Comparison of ENCODE assay signal across 8 mouse cellular contexts in genomic region chr14:34363490-34364253, GRCm38 (mm10). TPM values are rescaled to one million over a fixed set of nuclear protein-coding genes. Genes with fewer than 3 reads are reported as not detected.
A peak's percentile ranks its signal among the peaks of the same experiment; 100 is the strongest.
DNase-seq lines count a peak whose midpoint lies in the region; ATAC-seq lines count a peak whose summit lies in the region.

No protein-coding gene starts in this region.

- DNase-seq in Muller cell, postnatal 12 days (ENCODE audit: inconsistent ontology term), result peak; percentile 94
- DNase-seq in cerebellum, adult 18-20 months, result peak; percentile 69 to 70
- peak; percentile 22 to 33 for DNase-seq in layer of hippocampus, postnatal 14 days (ENCODE audit: low spot score in 2 of 2)
- peak; percentile 81 for DNase-seq in lung, postnatal 10 days
- DNase-seq in ovary, postnatal 36 days (ENCODE audit: low spot score), result peak; percentile 69
- peak; percentile 76 to 86 for DNase-seq in urinary bladder, postnatal 4 days (ENCODE audit: low spot score in 2 of 2)

- ATAC-seq in frontal cortex, adult (ENCODE audit: low TSS enrichment), result peak; percentile 92
- peak; percentile 68 to 79 for ATAC-seq in hematopoietic stem cell, adult 5-6 weeks (replicated peaks in 1 of 2; ENCODE audit: insufficient read depth in 1 of 2, low FRiP score in 2 of 2, low TSS enrichment in 1 of 2, low read depth in 1 of 2, poor library complexity in 2 of 2, severe bottlenecking in 2 of 2)

RNA-seq across cellular contexts. Expression of gene Fam25c, which starts 8.4 kb away (rescaled TPM):
- not detected in 2 replicates for total RNA-seq in hematopoietic stem cell, adult 5-6 weeks (2017)
- not detected for total RNA-seq in layer of hippocampus, postnatal 14 days (2021)

RNA-seq across cellular contexts. Expression of gene Sncg, which starts 10.9 kb away (rescaled TPM):
- not detected in 2 replicates for total RNA-seq in hematopoietic stem cell, adult 5-6 weeks (2017)
- 1 to 10 TPM; 2.1 to 4.4 TPM for total RNA-seq in layer of hippocampus, postnatal 14 days (2021)

RNA-seq across cellular contexts. Expression of gene Mmrn2, which starts 11.6 kb away (rescaled TPM):
- not detected in 2 replicates for total RNA-seq in hematopoietic stem cell, adult 5-6 weeks (2017)
- total RNA-seq in layer of hippocampus, postnatal 14 days (2021), result 1 to 10 TPM; 2.7 to 5.2 TPM

RNA-seq across cellular contexts. Expression of gene Glud1, which starts 53.1 kb away (rescaled TPM):
- 88.9 and 91.3 TPM in 2 replicates for total RNA-seq in hematopoietic stem cell, adult 5-6 weeks (2017)
- 100 to 1,000 TPM; 364 to 392 TPM for total RNA-seq in layer of hippocampus, postnatal 14 days (2021)

RNA-seq across cellular contexts. Expression of gene Shld2, which starts 53.4 kb away (rescaled TPM):
- total RNA-seq in hematopoietic stem cell, adult 5-6 weeks (2017), result 17.9 and 24.0 TPM in 2 replicates
- 10 to 100 TPM in 1 of 2 experiments, 1 to 10 TPM in 1; 9.7 to 14.5 TPM for total RNA-seq in layer of hippocampus, postnatal 14 days (2021)

Comparison
In these comparisons a context has a peak if more than half of its experiments do, and no peak if none do; other contexts are left out.
1. Peak in every context shown above with its lines: DNase-seq and ATAC-seq.
2. DNase-seq: peak in every context shown above with its lines; median percentile 94 in Muller cell, postnatal 12 days; 81 in lung, postnatal 10 days; 81 in urinary bladder, postnatal 4 days; 70 in cerebellum, adult 18-20 months; 69 in ovary, postnatal 36 days; 28 in layer of hippocampus, postnatal 14 days.